Mouse (Mus musculus) layer of hippocampus, adult 9-10 months (tissue): Measurements from ENCODE around the gene Ptgds.
A peak's percentile ranks its signal among the peaks of the same experiment; 100 is the strongest.

Experiments
- DNase-seq: peaks from one replicate; pipeline ENCODE4 v3.0.0; 2022; ENCODE audit warnings: low spot score

Ptgds gene

DNA sequence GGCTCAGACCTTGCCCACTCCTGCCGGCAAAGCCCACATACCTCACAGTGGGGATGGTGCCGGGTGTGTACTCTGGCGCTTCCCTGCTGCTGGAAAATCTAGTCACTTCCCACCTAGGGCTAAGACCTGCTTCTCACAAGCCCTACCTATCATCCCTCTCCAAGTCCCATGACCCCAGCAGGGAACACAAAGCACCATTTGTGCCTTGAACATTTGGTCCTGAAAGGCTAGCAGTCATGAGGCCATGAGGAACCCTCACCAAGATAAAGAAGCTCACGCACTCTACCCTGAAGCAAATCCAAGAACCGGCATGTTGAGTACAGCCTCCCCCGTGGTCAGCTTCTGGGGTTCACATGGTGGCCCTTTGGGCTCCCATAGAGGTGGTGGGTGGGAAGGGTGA, at the start of gene Ptgds:
Ptgds (minus strand) TSS at position 78 of the 400 bp plus-strand sequence.
- DNase-seq: no peak

DNA sequence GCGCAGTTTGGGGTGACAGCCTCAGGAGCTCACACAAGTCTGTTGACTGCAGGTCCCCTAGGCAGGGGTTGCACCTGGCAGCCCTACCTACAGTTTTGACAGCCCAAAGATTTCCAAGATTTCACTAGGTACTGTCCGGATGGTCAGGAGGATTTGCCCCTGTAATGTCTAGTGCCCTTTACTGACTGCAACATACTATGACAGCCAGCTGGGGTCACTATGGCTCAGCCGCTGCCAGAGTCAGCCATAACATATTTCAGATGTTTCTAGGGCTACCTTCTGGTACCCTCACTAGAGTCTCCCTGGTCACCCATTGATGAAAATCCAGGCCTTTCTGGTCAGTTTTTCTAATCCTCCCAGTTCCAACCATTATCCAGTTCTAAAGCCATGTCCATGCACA, 40.1 kb upstream of the Ptgds start:
- DNase-seq: no peak

DNA sequence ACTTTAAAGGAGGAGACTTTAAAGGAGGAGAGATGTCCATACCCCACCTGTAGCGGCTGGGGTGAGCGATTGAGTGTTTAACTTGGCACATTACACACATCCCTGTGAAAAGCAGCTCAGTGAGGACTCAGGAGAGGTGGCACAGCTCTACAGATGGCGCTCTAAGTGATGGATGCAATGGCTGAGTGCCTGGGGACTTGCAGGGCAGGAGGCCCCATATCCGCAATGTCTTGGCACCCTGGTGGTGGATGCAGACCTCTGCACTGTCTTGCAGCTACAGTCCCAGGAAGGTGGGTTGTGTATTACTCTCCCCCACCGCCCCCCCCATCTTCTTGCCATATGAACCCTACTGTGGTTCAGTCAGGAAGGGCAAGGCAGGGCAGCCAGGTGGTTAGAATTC, 37.1 kb upstream of the Ptgds start:
- no peak for DNase-seq

DNA sequence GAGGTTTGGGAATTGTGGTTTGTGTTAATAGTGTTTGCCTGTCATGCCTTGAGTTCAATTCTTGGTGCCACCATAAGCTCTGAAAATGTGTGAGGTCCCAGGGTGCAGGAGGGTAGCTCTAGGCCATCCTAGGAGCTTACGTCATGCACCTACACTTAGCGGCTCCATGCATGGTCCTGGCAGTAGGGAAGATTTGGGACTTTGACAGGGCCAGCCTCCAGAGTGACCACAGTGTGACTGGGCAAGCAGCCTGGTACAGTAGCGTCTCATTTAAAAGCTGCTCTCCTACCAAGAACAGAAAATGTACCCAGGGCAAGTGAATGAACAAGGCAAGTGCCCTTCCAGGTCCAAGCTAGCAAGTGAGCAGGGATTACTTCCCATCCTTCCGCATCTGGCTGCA, 36.0 kb upstream of the Ptgds start:
- no peak for DNase-seq

DNA sequence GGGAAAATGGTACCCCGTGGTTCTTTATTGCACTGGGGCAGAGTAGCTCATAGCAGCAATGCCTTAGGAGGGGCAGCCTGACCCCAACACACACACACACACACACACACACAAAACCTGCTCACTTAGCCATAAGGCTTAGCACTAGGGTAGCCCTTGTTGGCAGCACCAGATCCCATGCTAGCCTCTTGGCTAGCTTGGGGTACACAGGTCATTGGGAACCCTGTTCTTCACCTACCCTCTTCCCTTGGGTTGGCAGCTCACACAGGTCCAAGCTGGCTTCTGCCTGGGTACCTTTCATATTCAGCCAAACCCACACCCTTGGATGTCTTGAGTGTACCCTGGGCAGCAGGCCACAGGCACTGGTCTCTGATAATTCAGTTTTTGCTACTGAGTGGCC, 35.2 kb upstream of the Ptgds start:
- no peak for DNase-seq

DNA sequence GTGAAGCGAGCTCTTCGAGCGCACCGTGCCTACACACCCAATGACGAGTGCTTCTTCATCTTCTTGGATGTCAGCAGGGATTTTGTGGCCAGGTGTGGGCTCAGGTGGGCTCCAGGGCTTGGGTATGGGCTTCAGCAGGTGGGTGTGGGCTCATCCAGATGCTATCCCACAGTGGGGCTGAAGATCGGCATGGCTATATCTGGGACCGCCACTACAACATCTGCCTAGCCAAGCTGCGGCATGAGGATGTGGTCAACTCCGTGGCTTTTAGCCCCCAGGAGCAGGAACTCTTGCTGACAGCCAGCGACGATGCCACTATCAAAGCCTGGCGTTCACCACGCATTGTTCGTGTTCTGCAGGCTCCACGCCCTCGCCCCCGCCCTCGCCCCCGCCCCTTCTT, 34.7 kb upstream of the Ptgds start:
- DNase-seq: no peak

DNA sequence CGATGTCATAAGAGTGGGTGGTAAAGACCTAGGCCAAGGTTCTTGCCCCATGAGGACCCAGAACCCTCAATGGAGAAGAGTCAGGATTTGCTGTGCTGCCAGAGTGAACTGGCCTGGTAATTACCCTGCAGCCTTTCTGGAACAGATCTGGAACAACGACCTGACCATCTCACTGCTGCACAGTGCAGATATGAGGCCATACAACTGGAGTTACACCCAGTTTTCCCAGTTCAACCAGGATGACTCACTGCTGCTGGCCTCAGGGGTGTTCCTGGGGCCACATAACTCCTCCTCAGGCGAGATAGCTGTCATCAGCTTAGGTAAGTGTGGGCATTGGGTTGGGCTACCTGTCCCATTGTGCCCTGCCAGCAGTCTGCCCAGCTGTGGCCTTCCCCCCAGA, 32.9 kb upstream of the Ptgds start:
- no peak for DNase-seq

DNA sequence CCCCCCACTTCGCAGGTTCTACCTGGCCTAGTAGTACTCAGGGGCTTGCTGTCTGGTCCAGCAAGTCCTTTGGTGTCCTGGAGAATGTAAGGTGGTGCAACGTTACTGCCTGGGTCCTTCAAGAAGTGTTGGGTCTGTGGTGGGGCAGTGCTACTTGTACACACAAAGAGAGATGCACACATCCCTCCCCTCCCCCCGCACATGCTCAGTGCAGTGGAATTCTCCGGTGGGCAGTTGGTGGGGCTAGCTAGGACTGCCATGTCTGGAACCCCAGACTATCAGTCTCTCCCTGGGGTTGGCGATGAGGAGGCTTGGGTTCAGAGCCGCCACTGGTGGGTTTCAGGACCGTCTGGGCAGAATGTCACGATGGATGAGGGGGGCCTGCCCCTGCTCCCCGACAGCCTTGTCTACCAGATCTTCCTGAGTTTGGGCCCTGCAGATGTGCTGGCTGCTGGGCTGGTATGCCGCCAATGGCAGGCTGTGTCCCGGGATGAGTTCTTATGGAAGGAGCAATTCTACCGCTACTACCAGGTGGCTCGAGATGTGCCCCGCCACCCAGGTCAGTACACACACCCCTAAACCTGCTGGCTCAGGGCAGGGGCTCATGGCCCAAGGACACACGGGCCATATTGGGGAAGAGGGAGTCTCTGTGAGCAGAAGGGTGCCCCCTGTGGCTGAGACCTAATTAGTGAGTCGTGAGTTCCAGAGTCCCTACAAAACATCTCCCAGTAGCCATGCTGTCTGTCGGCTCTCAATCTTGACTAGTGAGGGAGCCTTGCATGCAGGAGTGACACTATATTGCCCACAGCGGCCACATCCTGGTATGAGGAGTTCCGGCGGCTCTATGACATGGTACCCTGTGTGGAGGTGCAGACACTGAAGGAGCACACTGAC, 32.0 kb upstream of the Ptgds start, which contains the start of gene C8g:
C8g (minus strand) TSS at position 127 of the 894 bp plus-strand sequence.
- no peak for DNase-seq

DNA sequence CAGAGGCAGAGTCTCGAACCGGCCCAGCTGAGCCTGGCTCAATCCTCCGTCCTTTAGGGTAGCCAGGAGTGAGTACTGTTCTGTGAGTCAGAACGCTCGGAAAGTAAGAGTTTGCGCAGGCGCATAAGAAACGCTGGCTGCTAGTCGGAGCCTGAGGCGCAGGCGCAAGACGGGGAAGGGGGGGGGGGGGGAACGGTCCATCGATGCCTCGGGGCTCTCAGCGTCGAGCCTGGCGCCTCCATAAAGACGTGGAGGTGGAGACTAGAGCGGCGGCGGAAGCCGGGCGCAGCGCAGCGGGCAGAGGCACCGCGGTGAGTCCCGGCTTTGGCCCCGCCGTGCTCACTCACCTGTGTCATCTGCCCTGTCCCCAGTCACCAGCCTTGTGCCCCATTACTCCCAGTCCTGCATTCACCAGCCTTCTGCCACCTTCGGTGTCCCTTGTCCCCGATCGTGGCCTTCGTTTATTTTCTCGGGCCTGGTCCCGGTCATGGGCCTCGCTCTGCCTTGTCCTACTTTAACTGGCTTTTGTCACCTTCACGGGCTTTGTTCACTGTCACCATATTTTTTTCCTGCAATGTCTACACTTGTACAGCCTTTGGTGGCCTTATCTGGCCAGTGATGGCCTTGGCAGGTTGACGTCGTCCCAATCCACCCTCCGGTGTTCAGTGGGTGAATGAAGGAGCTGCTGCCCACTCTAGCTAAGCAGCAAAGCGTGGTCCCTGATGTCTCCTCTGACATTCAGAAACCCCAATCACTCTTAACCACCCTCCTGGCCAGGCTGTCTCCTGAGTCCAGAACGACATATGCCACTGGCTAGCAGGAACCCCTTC, 30.9 kb upstream of the Ptgds start, which contains the start of gene Fbxw5:
Fbxw5 (plus strand) TSS at position 175 of the 830 bp plus-strand sequence.
- peak; percentile 40 for DNase-seq

DNA sequence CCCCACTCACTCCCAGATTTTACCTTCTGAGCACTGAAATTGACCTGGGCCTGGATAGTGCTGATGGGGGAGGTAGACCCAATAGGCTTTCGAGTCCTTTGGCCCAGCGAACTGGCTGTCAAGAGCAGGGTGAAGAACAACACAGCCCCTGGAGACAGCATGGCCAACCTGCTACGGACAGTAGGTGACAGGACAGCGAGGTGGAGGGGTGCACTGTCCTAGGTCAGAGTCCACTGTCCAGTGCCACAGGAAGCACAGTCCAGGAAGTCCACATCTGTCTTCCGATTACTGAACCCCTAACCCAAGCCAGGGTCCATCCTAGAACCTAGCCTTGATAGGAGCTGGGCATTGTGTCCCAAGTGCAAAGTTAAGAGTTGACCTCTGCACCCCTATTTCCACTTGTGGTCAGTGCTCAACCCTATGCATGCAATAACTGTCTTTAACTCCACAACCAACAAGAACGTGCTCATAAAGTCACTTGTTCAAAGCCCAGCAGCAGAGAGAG, 30.3 kb upstream of the Ptgds start:
- DNase-seq: no peak

DNA sequence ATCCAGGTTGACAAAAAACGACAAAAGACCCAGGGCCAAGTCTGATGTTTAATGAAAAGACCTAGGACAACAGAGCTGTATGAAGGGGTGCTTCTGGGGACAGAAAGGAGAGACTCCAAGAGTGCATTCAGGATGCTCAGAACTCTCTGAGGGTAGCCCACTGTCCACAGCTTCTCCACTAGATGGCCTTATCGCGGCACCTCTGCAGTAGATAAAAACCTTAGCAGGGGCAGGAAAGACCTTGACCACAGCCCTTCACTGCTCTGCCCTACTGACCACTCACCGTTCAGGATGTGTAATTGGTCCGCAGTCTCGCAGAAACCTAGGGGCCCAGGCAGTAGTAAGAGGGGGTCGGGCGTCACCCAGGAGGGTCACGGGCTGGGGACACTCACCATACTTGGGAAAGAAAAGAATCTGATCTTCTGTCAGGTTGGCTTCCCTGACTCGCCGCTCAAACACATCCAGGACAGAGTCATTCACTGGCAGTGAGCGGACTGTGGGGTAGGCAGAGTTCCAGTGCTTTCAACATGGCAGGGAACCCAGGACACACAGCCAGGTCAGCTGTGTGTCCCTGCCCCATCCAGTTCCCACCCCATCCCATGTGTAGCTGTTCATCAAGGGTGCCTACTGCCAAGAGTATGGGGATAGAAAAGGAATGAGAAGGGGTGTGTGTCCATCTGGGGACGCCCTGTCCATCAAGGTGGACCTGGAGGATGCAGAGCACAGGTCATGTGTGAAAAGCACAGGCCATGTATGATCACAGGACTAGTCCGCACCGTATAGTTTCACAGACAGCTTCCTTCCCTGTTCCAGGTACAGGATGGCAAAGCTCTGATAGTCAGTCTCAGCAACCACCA, 29.0 kb upstream of the Ptgds start:
- no peak for DNase-seq

DNA sequence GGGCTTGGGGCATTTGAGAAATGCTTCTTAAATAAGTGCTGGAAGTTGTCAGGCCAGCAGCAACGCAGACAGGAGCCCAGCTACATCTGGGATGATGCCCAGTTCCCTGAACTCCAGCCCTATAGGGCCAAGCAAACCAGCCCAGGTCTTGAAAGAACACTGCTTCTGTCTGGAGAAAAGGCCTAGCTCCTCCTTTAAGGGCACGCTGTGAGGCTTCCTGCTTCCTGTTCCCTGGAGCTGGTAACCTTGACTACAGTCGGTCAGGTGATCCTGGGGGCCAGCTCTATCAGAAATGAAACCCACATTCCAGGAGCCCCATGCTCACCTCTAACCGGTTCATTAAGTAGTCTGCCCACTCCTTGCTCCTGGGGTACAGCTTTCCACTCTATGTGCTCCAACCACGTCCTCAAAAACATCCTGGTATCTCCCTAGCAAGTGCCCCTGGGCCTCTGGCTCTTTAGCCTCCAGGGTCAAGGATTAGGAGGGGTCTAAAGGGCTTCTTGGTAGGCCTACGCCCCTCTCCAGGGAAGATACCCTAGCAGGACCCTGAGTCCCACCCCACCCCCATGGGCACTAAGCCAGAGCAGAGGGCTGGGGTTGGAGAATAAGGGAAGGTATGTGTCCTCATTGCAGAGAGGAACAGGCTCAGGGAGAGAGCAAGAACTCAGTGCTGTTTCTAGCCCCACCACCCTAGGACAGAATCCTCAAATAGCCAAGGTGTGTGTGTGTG, 28.2 kb upstream of the Ptgds start:
- no peak for DNase-seq

DNA sequence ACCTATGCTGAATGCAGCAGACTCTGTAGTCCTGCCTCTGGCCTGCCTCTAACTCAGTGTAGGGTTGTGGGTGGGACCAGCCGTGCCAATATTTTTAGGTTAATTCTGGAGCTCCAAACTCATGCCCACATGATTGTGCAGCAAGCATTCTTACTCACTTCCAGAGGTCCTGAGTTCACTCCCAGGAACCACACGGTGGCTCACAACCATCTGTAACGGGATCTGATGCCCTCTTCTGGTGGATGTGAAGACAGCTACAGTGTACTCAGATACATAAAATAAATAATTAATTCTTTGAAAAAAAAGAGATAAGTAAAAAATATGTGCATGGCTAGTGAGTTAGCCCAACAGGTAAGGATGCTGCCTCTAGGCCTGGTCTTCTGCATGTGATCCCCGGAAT, 26.6 kb upstream of the Ptgds start:
- DNase-seq: no peak

DNA sequence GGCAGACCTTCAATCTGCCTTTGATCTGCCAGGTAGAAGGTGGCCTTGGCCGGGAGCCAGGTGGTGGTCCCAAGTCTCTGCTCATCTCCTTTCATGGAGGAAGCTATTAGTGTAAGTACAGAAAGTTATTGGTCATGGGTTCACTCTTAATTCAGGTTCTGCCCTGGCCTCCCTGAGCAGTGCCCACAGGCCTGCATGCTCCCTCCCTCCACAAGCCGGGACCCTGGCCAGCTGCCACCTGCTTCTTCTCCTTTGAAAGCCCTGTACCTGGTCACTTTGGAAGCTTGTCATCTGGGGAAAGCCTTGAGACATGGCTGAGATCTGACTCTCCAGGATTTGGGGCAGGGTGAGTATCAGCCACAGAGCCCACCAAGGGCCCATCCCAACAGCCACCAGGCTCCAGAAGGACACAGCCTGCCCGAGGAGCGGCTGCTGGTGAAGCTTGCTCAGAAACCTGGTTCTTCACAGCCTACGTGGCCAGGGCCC, 23.7 kb upstream of the Ptgds start, which contains the start of gene Lcn12:
Lcn12 (minus strand) TSS at position 436 of the 486 bp plus-strand sequence.
- DNase-seq: no peak

DNA sequence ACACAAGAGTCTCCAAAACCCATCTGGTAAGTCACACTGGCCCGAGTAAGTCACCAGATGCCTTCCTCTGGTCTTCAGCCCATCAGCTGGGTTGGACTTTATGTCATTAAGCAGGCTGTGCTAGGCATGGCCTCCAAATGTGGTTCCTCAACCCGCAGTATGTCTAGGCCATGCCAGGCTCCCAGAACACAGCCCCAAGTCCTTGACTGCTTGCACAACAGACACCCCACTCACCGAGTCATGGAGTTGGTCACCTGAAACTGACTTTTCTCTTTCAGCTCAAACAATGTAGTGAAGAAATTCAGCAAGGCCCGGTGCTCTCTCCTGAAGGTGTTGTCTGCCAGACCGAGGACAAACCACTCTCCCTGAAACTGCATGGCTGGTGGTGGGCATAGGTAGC, 23.1 kb upstream of the Ptgds start:
- DNase-seq: no peak

DNA sequence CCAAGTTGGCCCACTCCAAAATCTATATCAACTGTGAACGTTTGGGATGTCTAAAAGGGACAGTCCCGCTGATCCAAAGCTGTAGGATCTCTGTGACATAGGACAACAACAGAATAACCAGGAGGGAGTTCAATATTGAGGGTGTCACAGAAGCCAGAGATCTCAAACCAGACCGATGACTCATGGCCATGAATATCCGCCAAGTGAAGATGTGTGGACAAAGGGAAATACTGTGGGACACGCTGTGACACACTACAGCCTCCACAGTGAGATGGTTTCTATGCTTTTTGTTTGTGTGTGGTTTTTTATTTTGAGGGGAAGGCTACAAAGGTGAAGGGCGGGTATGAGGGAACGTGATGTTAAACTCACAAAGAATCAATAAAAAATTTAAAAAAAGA, 18.8 kb upstream of the Ptgds start:
- DNase-seq: no peak

DNA sequence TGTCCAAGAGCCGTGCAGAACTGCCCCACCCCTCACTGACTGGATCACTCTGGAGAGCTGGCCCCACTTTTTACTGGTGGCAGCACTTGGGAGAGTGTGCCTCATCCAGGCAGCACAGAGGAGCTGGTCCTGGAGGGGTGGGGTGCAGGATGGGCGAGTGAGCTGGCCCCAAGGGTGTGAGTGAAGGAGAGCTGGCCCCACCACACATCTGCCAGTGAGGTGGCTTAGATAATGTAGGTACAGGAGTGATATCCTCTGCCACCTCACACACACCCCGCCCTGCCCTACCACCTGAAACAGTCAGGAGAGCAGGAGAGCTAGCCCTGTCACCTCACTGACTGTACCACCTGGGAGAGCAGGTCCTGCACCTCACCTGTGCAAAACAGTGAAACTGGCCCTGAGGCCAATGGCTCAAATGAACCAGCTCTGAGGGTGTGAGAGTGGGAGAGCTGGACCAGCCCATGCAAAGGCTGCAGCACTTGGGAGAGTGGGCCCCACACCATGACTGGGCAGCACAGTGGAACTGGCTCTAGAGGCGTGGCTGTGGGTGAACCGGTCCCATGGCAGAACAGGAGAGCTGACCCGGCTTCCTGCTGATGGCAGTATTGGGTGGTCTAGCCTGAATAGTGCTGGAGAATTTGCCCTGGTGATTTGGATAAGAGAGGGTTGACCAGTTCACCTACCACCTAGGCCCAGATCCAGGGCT, 18.3 kb upstream of the Ptgds start:
- DNase-seq: no peak

DNA sequence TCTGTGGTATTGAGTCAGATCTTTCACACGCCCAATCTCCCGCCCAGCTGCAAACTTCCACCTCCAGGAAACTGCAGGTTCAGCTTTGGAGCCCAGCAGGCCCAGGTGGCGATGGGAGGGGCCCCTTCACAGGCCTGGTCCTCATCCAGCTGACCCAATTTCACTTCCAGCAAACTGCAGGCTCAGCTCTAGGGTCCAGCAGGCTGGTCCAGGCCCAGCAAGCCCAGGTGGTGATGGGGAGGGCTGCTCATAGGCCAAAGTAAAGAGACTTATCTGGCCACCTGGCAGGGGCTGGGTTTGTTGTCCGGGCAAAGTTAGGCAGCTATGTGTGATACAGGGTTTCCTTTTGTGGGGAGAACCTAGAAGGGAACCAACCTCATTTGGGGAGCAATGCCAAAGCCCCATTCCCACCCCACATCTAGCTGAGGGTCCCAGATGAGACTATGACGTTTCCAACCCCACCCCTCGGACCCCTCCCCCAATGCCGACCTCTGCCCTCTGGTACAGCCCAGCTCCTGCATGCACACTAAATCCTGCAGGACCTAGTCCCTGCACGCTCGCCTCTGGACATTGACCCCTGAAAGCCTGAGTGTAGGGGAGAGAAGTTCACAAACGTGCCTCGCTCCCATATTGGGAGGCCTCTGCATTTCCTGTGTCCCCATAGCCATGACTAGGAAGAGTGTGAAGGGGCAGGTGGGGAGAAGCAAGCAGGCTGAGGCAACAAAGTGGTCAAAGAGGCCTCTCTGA, 15.2 kb upstream of the Ptgds start:
- no peak for DNase-seq

DNA sequence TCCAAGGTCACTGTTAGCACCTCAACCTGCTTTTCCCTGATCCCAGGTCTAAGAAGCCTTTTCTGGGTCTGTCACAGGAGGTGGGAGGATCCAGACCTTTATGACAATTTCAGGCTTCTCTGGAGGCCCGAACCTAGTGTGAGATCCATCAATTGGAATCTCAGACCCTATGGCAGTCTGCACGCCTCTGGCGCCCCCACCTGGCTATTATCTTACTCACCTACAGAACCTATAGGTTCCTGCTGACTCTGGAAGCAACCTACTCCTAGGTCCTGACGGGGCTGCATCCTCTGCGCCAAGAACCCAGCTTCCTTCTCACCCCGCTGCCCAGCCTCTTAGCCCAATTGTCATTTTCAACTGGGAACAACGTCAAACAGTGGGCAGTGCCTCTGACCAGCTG, 13.1 kb upstream of the Ptgds start:
- DNase-seq: no peak

DNA sequence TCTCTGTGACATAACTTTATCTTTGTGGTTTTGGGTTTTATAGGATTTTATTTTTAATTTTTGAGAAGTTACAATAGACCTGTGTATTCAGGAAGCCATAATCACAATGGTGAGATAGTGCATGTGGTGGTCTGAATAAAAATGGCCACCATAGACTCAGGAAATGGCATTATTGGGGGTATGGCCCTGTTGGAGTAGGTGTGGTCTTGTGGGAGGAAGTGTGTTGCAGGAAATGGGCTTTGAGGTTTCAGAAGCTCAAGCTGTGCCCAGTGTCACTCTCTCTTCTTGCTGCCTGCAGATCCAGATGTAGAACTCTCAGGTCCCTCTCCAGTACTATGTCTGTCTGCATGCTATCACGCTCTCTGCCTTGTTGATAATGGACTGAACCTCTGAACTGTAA, 10.7 kb upstream of the Ptgds start:
- no peak for DNase-seq
